Mouse (Mus musculus): ENCODE measurements around the gene Krt72.

DNA sequence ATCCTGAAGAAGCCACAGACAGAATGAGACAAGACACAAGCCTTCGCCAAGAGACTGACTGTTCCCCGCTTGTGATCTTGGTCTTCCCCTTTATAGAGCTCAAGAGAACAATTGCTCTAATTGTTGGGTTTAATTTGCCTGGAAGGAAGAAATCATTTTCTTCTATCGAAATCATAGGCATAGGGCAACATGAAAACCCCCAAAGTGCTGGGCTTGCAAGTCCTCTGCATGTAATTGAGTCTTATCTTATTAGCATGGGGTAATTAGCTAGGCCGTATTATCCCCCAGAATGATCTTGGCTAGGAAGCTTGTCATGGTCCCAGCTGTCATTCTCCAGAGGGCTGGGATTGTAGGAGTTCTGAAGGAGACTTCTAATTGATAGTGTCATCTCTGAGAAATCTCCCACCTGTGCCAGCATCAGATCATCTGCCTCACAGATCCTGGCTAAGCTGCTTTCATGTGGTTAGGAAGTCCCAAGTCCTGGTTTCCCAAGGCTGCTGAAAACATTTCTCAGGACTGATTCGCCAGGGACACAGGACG, 16.1 kb upstream of the Krt72 start, which contains the start of gene Krt73:
- TF ChIP-seq EP300 (optimal IDR thresholded peaks at IDR 0.05) (no peak), CTCF (IDR thresholded peaks at IDR 0.05; ENCODE audit: low read depth) (no peak)

All from stomach, postnatal 0 days (tissue).